Mouse (Mus musculus): ENCODE data around the gene Klhl5. TPM values are rescaled to one million over a fixed set of nuclear protein-coding genes. Genes with fewer than 3 reads are reported as not detected.

Klhl5 gene
- polyA plus RNA-seq, 1 experiment, result 25.1 TPM

DNA sequence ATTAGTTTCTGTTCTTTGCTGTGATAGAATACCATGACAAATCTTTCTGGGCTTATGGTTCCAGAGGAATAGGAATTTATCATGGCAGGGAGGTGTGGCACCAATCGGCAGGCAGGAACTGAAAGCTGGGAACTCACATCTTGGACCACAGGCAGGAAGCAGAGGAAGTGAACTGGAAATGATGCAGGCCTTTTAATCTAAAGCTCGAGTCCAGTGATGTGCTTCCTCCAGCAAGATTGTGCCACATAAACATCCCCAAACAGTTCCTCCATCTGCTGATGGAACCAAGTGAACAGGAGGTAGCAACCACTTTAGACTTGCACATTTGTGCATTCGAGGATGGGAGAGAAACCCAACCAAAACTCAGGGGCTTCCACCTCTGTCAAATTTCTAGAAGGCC lies 12.6 kb downstream of the Klhl5 start:
- Histone ChIP-seq H3K27me3 (ENCODE audit: control insufficient read depth, insufficient read depth, insufficient read length) (no peaks in the 10 kb centered on the region), H3K79me2 (ENCODE audit: control insufficient read depth, insufficient read depth) (no peaks in the 10 kb centered on the region), H3K4me2 (ENCODE audit: low read depth) (no peak overlapping the region), H3K4me3 (no peak overlapping the region), H3ac (ENCODE audit: control insufficient read depth, insufficient read length) (no peak overlapping the region), H3K36me3 (ENCODE audit: control insufficient read depth, insufficient read depth) (peaks cover 15% of the 10 kb centered on the region)
- TF ChIP-seq TCF3 (IDR thresholded peaks at IDR 0.05; ENCODE audit: insufficient read length, low read depth) (no peak), CEBPB (IDR thresholded peaks at IDR 0.05; ENCODE audit: insufficient read depth, poor library complexity, severe bottlenecking) (no peak), REST (IDR thresholded peaks at IDR 0.05; ENCODE audit: insufficient read depth, insufficient read length) (no peak), POLR2A (IDR thresholded peaks at IDR 0.05; ENCODE audit: insufficient read length, low read depth) (no peak), MAX (IDR thresholded peaks at IDR 0.05; ENCODE audit: low read depth) (no peak), MYOG (IDR thresholded peaks at IDR 0.05; ENCODE audit: control insufficient read depth in 1 of 3, insufficient read depth in 1 of 3, insufficient read length in 2 of 3, low read depth in 2 of 3) (no peak), USF1 (IDR thresholded peaks at IDR 0.05; ENCODE audit: low read depth) (no peak)

GRCm38 (mm10) chr5:65122616-65123015 lies 15.3 kb downstream of the Klhl5 start:
- Histone ChIP-seq H3K4me3 (no peak overlapping the region), H3ac (ENCODE audit: control insufficient read depth, insufficient read length) (no peak overlapping the region), H3K4me2 (ENCODE audit: low read depth) (no peak overlapping the region), H3K36me3 (ENCODE audit: control insufficient read depth, insufficient read depth) (no peaks in the 10 kb centered on the region), H3K79me2 (ENCODE audit: control insufficient read depth, insufficient read depth) (no peaks in the 10 kb centered on the region), H3K27me3 (ENCODE audit: control insufficient read depth, insufficient read depth, insufficient read length) (no peaks in the 10 kb centered on the region)
- TF ChIP-seq TCF12 (IDR thresholded peaks at IDR 0.05; ENCODE audit: insufficient read depth, poor library complexity, severe bottlenecking) (no peak), MAX (IDR thresholded peaks at IDR 0.05; ENCODE audit: low read depth) (no peak), USF1 (IDR thresholded peaks at IDR 0.05; ENCODE audit: low read depth) (no peak), TCF3 (IDR thresholded peaks at IDR 0.05; ENCODE audit: insufficient read length, low read depth) (no peak), CEBPB (IDR thresholded peaks at IDR 0.05; ENCODE audit: insufficient read depth, poor library complexity, severe bottlenecking) (no peak), MYOD1 (IDR thresholded peaks at IDR 0.05; ENCODE audit: control insufficient read depth in 1 of 3, insufficient read length in 2 of 3, low read depth in 2 of 3) (no peak), SRF (IDR thresholded peaks at IDR 0.05; ENCODE audit: control insufficient read depth, insufficient read length, low read depth) (no peak), POLR2A (IDR thresholded peaks at IDR 0.05; ENCODE audit: insufficient read length, low read depth) (no peak), REST (IDR thresholded peaks at IDR 0.05; ENCODE audit: insufficient read depth, insufficient read length) (no peak), E2F4 (IDR thresholded peaks at IDR 0.05; ENCODE audit: insufficient read depth) (no peak), MYOG (IDR thresholded peaks at IDR 0.05; ENCODE audit: control insufficient read depth in 1 of 3, insufficient read depth in 1 of 3, insufficient read length in 2 of 3, low read depth in 2 of 3) (no peak), POLR2AphosphoS2 (IDR thresholded peaks at IDR 0.05; ENCODE audit: insufficient read length, low read depth) (no peak)

DNA sequence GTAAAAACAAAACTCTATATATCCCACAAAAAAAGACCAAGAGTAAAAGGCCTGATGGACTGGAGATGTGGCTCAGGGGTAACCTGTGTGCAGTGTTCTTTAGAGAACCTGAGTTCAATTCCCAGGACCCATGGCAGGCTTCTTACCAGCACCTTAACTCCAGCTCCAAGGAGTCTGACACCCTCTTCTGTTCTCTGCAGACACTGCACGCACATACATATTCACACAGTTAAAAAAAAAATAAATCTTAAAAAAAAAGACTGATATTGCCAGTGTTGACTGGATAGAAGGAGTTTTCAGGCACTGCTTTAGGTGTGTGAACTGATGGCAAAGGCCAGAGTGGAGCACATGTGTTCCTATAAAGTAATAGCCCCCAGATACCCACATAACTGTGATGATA lies 18.8 kb downstream of the Klhl5 start:
- Histone ChIP-seq H3K4me2 (ENCODE audit: low read depth) (no peak overlapping the region), H3K27me3 (ENCODE audit: control insufficient read depth, insufficient read depth, insufficient read length) (no peaks in the 10 kb centered on the region), H3ac (ENCODE audit: control insufficient read depth, insufficient read length) (no peak overlapping the region), H3K36me3 (ENCODE audit: control insufficient read depth, insufficient read depth) (no peaks in the 10 kb centered on the region), H3K4me3 (no peak overlapping the region), H3K79me2 (ENCODE audit: control insufficient read depth, insufficient read depth) (peaks cover 3% of the 10 kb centered on the region)
- TF ChIP-seq POLR2AphosphoS2 (IDR thresholded peaks at IDR 0.05; ENCODE audit: insufficient read length, low read depth) (no peak), E2F4 (IDR thresholded peaks at IDR 0.05; ENCODE audit: insufficient read depth) (no peak), MYOD1 (IDR thresholded peaks at IDR 0.05; ENCODE audit: control insufficient read depth in 1 of 3, insufficient read length in 2 of 3, low read depth in 2 of 3) (no peak), MYOG (IDR thresholded peaks at IDR 0.05; ENCODE audit: control insufficient read depth in 1 of 3, insufficient read depth in 1 of 3, insufficient read length in 2 of 3, low read depth in 2 of 3) (no peak), USF1 (IDR thresholded peaks at IDR 0.05; ENCODE audit: low read depth) (no peak), CEBPB (IDR thresholded peaks at IDR 0.05; ENCODE audit: insufficient read depth, poor library complexity, severe bottlenecking) (no peak), POLR2A (IDR thresholded peaks at IDR 0.05; ENCODE audit: insufficient read length, low read depth) (no peak), REST (IDR thresholded peaks at IDR 0.05; ENCODE audit: insufficient read depth, insufficient read length) (no peak), TCF12 (IDR thresholded peaks at IDR 0.05; ENCODE audit: insufficient read depth, poor library complexity, severe bottlenecking) (no peak), SRF (IDR thresholded peaks at IDR 0.05; ENCODE audit: control insufficient read depth, insufficient read length, low read depth) (no peak), MAX (IDR thresholded peaks at IDR 0.05; ENCODE audit: low read depth) (no peak), TCF3 (IDR thresholded peaks at IDR 0.05; ENCODE audit: insufficient read length, low read depth) (no peak)

DNA sequence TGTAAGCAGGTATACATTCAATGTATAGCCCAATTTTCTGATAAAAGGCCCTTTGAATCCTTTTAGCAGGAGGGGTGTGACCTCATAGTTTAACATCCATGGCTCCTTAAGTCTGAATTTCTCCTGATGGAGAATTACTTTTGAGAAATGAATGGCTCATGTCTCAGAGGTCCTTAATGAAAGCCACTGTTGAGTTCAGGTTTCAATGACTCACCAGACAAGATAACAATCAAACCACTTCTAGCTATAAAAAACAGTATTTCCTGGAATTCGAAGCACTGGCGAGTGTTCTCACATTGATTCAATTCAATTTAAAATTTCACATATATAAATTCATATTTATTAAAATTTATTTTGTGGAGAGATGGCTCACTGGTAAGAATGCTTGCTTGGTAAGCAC lies 21.1 kb downstream of the Klhl5 start:
- no peak for TF ChIP-seq REST (IDR thresholded peaks at IDR 0.05; ENCODE audit: insufficient read depth, insufficient read length)
- Histone ChIP-seq H3K79me2 (ENCODE audit: control insufficient read depth, insufficient read depth) (peaks cover 5% of the 10 kb centered on the region), H3K27me3 (ENCODE audit: control insufficient read depth, insufficient read depth, insufficient read length) (no peaks in the 10 kb centered on the region), H3K4me2 (ENCODE audit: low read depth) (peak overlapping the region; percentile 3), H3K36me3 (ENCODE audit: control insufficient read depth, insufficient read depth) (no peaks in the 10 kb centered on the region), H3ac (ENCODE audit: control insufficient read depth, insufficient read length) (no peak overlapping the region), H3K4me3 (no peak overlapping the region)

GRCm38 (mm10) chr5:65130528-65131210 lies 23.3 kb downstream of the Klhl5 start:
- H3K4me3 ChIP-seq, result no peak overlapping the region
- no peak overlapping the region for H3ac ChIP-seq (ENCODE audit: control insufficient read depth, insufficient read length)
- H3K27me3 ChIP-seq (ENCODE audit: control insufficient read depth, insufficient read depth, insufficient read length), result no peaks in the 10 kb centered on the region
- no peak for TF ChIP-seq SRF (IDR thresholded peaks at IDR 0.05; ENCODE audit: control insufficient read depth, insufficient read length, low read depth)
- TF ChIP-seq MYOD1 (IDR thresholded peaks at IDR 0.05; ENCODE audit: control insufficient read depth in 1 of 3, insufficient read length in 2 of 3, low read depth in 2 of 3), result no peak
- no peak for TF ChIP-seq E2F4 (IDR thresholded peaks at IDR 0.05; ENCODE audit: insufficient read depth)
- TF ChIP-seq REST (IDR thresholded peaks at IDR 0.05; ENCODE audit: insufficient read depth, insufficient read length), result no peak
- no peak for TF ChIP-seq CEBPB (IDR thresholded peaks at IDR 0.05; ENCODE audit: insufficient read depth, poor library complexity, severe bottlenecking)
- TF ChIP-seq MYOG (IDR thresholded peaks at IDR 0.05; ENCODE audit: control insufficient read depth in 1 of 3, insufficient read depth in 1 of 3, insufficient read length in 2 of 3, low read depth in 2 of 3), result no peak
- TF ChIP-seq TCF12 (IDR thresholded peaks at IDR 0.05; ENCODE audit: insufficient read depth, poor library complexity, severe bottlenecking), result no peak
- no peak for TF ChIP-seq POLR2A (IDR thresholded peaks at IDR 0.05; ENCODE audit: insufficient read length, low read depth)
- no peak for TF ChIP-seq POLR2AphosphoS2 (IDR thresholded peaks at IDR 0.05; ENCODE audit: insufficient read length, low read depth)
- H3K36me3 ChIP-seq (ENCODE audit: control insufficient read depth, insufficient read depth), result no peaks in the 10 kb centered on the region
- peaks cover 8% of the 10 kb centered on the region for H3K79me2 ChIP-seq (ENCODE audit: control insufficient read depth, insufficient read depth)
- H3K4me2 ChIP-seq (ENCODE audit: low read depth), result no peak overlapping the region
